Mouse (Mus musculus) midbrain, embryonic 11.5 days (tissue): Measurements from ENCODE around the gene Gm15023. TPM values are rescaled to one million over a fixed set of nuclear protein-coding genes. Genes with fewer than 3 reads are reported as not detected.
A peak's percentile ranks its signal among the peaks of the same experiment; 100 is the strongest.
"Not testable (repeated sequence)": the region's sequence is repeated elsewhere in the genome, so short reads cannot be mapped to it uniquely, and the experiment has no call there.

ENCODE experiments used
- ATAC-seq: fragments of 200-750 bp; cut with Nextera tagmentation; 2 replicates; pipeline ENCODE4 v1.8.0; 2017; ENCODE audit warnings: moderate TSS enrichment, moderate library complexity; ENCODE audit not compliant: low FRiP score
- DNase-seq: peaks from one replicate; pipeline ENCODE4 v3.0.0; 2015; ENCODE audit warnings: low spot score; ENCODE audit errors: missing footprints
- H3K27ac ChIP-seq: fragments of 300-500 bp; sonication (generic); 2 replicates; pipeline ENCODE4 v1.5.1; 2014; ENCODE audit warnings: low read depth, low read length
- H3K27me3 ChIP-seq: fragments of 300-500 bp; sonication (generic); 2 replicates; pipeline ENCODE4 v1.6.1; 2014; ENCODE audit warnings: mild to moderate bottlenecking, low read length, moderate library complexity, mixed read lengths; ENCODE audit not compliant: control insufficient read depth, insufficient read depth
- H3K36me3 ChIP-seq: fragments of 300-500 bp; sonication (generic); 2 replicates; pipeline ENCODE4 v1.6.1; 2014; ENCODE audit warnings: mild to moderate bottlenecking, low read length, moderate library complexity, mixed read lengths; ENCODE audit not compliant: control insufficient read depth, insufficient read depth
- H3K4me1 ChIP-seq: fragments of 300-500 bp; sonication (generic); 2 replicates; pipeline ENCODE4 v1.6.1; 2014; ENCODE audit warnings: low read length; ENCODE audit not compliant: control insufficient read depth, insufficient read depth
- H3K4me2 ChIP-seq: fragments of 300-500 bp; sonication (generic); 2 replicates; pipeline ENCODE4 v1.6.1; 2014; ENCODE audit warnings: mild to moderate bottlenecking, moderate library complexity
- H3K4me3 ChIP-seq: fragments of 300-500 bp; sonication (generic); 2 replicates; pipeline ENCODE4 v1.5.1; 2014; ENCODE audit warnings: low read depth, low read length
- H3K9ac ChIP-seq: fragments of 300-500 bp; sonication (generic); 2 replicates; pipeline ENCODE4 v1.6.1; 2014; ENCODE audit warnings: low read length
- H3K9me3 ChIP-seq: fragments of 300-500 bp; sonication (generic); 2 replicates; pipeline ENCODE4 v1.6.1; 2016; ENCODE audit warnings: low read length; ENCODE audit not compliant: control insufficient read depth
- WGBS: fragments of 180-500 bp; shearing (Covaris S2); extraction: QIAGEN DNeasy Blood & Tissue Kit; methylation state at CpG from one replicate; pipeline ENCODE4 v1.1.7; 2014; 5-methylcytosine and 5-hydroxymethylcytosine counted together
- polyA plus RNA-seq: library from polyadenylated mRNA; unstranded; fragments of >200 nt; fragmentation: Nextera tagmentation; extraction: Ambion mirVana; gene quantifications from 2 replicates; pipeline ENCODE4 v1.2.1, GENCODE M21; 2014

The Gm15023 gene
- polyA plus RNA-seq = not detected in 2 replicates

DNA sequence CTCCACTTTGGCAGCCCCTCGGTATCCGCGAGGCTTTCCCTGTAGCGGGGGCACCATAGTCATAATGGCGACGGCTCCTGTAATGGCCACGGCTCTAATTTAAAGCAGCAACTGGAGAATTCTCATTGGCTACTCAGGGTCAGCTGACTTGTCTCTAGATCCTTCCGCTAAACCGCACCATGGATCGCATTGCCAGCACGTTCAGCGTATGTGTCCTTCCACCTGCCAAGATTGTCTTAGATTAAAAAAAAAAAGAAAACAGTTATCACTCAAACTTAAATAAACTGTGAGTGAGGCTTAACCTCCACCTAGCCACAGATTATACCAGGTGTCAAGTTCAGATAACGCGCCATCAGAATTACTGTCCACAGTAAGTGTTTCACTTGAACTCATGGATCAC is at the start of gene Gm15023:
Gene Gm15023, minus strand, starts transcription at position 101 of the 400 bp plus-strand sequence.
- H3K36me3 ChIP-seq, DNase-seq, H3K9me3 ChIP-seq, H3K4me2 ChIP-seq, ATAC-seq, H3K9ac ChIP-seq, H3K4me3 ChIP-seq, H3K27me3 ChIP-seq, H3K4me1 ChIP-seq, H3K27ac ChIP-seq: not testable (repeated sequence)
- 100% methylated on average over 4 of the region's 14 CpGs for WGBS

GRCm38 (mm10) chrX:135210436-135211221 is 33.2 kb upstream of the Gm15023 start, which contains the start of gene Tceal6:
Tceal6 (minus strand) TSS chrX:135210687.
- Histone ChIP-seq H3K27me3 (no peaks in the 10 kb centered on the region), H3K4me1 (no peaks in the 10 kb centered on the region), H3K4me3 (peak within 1 kb of the TSS; percentile 34), H3K36me3 (no peaks in the 10 kb centered on the region), H3K27ac (no peak within 1 kb of the TSS), H3K4me2 (peak within 1 kb of the TSS; percentile 58), H3K9ac (peak within 1 kb of the TSS; percentile 30; the same call in 1 of the 2 replicates), H3K9me3 (no peaks in the 10 kb centered on the region)
- ATAC-seq (peak; percentile 87), DNase-seq (no peak)
- WGBS = 29% methylated on average over 9 of the region's 13 CpGs

GRCm38 (mm10) chrX:135209773-135210435 is 32.5 kb upstream of the Gm15023 start:
- Histone ChIP-seq H3K9ac (peak overlapping the region; percentile 30; the same call in 1 of the 2 replicates), H3K4me2 (peak overlapping the region; percentile 58), H3K4me3 (peak overlapping the region; percentile 34)
- H3K9me3 ChIP-seq, H3K4me1 ChIP-seq, H3K27me3 ChIP-seq, H3K27ac ChIP-seq, H3K36me3 ChIP-seq: not testable (repeated sequence)
- 33% methylated on average over 20 of the region's 21 CpGs for WGBS
- ATAC-seq (peak; percentile 71), DNase-seq (peak; percentile 85)

GRCm38 (mm10) chrX:135189924-135190323 is 12.5 kb upstream of the Gm15023 start:
- H3K27me3 ChIP-seq, H3K4me3 ChIP-seq, DNase-seq, H3K9ac ChIP-seq, H3K36me3 ChIP-seq, H3K4me1 ChIP-seq, ATAC-seq, H3K9me3 ChIP-seq, H3K4me2 ChIP-seq, H3K27ac ChIP-seq: not testable (repeated sequence)
- WGBS = no CpG with 5 or more reads among the region's 6 CpGs

DNA sequence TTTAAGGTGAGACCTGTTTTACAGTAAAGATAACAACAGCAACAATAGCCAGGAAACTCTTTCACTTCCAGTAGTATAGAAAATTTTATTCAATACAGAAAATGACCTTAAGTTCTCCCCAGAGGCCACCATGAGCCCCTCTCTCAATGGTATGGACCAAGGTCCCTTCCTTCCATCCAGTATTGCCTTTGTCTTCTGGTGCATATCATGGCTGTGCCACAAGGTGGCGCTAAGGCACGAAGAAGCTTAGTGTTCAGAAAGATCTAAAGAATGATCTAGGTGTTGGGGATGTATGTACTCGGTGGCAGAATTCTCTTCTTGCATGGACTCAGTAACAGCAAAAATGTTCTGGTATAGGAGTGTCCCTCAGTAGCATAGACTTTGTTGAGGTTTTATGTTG is 11.2 kb upstream of the Gm15023 start:
- not testable (repeated sequence) for H3K27me3 ChIP-seq, H3K4me2 ChIP-seq, H3K9ac ChIP-seq, ATAC-seq, H3K27ac ChIP-seq, H3K4me1 ChIP-seq, H3K36me3 ChIP-seq, DNase-seq, H3K9me3 ChIP-seq, H3K4me3 ChIP-seq
- no CpG with 5 or more reads among the region's 3 CpGs for WGBS

Other genes with a start within 250 kb of the Gm15023 start
- 0.45 and 0.80 TPM in 2 replicates for gene Nxf2, start 212.9 kb downstream of the Gm15023 start, polyA plus RNA-seq
- 5.3 and 6.7 TPM in 2 replicates for gene Zmat1, start 168.4 kb downstream of the Gm15023 start, polyA plus RNA-seq
- gene Tceal6, start 33.1 kb upstream of the Gm15023 start, polyA plus RNA-seq = 0.90 and 1.4 TPM in 2 replicates
- gene Pramel3, start 124.7 kb upstream of the Gm15023 start, polyA plus RNA-seq = not detected in 2 replicates
- not detected in 2 replicates for gene Gm5128, start 195.7 kb upstream of the Gm15023 start, polyA plus RNA-seq